Mouse (Mus musculus) liver, adult 2 months (tissue): ENCODE data around the gene 2300003K06Rik.
"Not testable (repeated sequence)": the region's sequence is repeated elsewhere in the genome, so short reads cannot be mapped to it uniquely, and the experiment has no call there.

ENCODE experiments used
- CTCF ChIP-seq: fragments of 200-500 bp; IDR thresholded peaks from 2 replicates; pipeline ENCODE4 v1.5.1; 2011; ENCODE audit warnings: low read depth, low read length, control low read depth
- POLR2A ChIP-seq: fragments of 200-500 bp; IDR thresholded peaks from 2 replicates; pipeline ENCODE4 v1.6.1; 2011; ENCODE audit warnings: low read length, control low read depth; ENCODE audit not compliant: insufficient read depth; ENCODE audit errors: extremely low read depth

DNA sequence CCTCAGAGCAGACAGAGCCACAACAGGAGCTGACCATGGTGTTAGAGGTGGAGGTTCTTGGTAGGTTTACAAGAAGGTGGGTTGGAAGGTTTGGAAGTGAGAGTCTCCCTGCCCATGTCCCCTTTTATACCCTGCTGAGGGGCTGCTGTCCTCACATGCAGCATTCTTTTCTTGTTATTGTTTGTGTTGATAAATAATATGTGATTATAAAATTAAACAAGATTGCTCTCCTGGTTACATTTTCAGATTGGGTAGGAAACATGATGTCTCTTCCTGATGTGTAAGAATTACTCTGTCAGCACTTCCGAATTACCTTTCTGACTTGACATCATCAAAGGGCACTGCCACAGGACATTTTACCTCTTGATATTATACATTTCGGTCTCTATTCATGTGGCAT is 22.3 kb downstream of the 2300003K06Rik start, which contains the start of gene Gm11564:
- not testable (repeated sequence) for TF ChIP-seq CTCF, POLR2A
